Mouse (Mus musculus): ENCODE measurements at regions not wholly inside any gene's neighbourhood (a gene's known extent, or its start where the extent isn't known, plus 50 kb on each side); places are given as distances from the start of the nearest gene placed in this dataset.

GRCm38 (mm10) chr15:67040229-67040628, 539.5 kb upstream of the Lrrc6 start:
- Histone ChIP-seq H3K9me3 (ENCODE audit: control insufficient read depth, low read length) (no peaks in the 10 kb centered on the region), H3K4me1 (replicated peaks; ENCODE audit: control insufficient read depth, insufficient read depth) (no peaks in the 10 kb centered on the region; the same call in none of the 2 replicates), H3K36me3 (ENCODE audit: control insufficient read depth, insufficient read depth, low read length) (no peaks in the 10 kb centered on the region), H3K27me3 (ENCODE audit: control insufficient read depth, insufficient read depth, low read length) (no peaks in the 10 kb centered on the region), H3K9ac (ENCODE audit: low read length) (no peak overlapping the region), H3K27ac (replicated peaks) (0 out of 2 replicates have a peak overlapping the region, but pooled peaks have one; percentile 20), H3K4me3 (ENCODE audit: low read depth, low read length) (peak overlapping the region; percentile 44; the same call in 1 of the 2 replicates), H3K4me2 (replicated peaks; ENCODE audit: low read depth) (peak overlapping the region; percentile 62)
- ATAC-seq (ENCODE audit: low FRiP score, low TSS enrichment), result peak; percentile 61
- DNase-seq (ENCODE audit: low spot score), result peak; percentile 55
- no peak for TF ChIP-seq CTCF (IDR thresholded peaks at IDR 0.05; ENCODE audit: low read depth)
- no peak for TF ChIP-seq EP300 (optimal IDR thresholded peaks at IDR 0.05)
- 25% methylated on average over 12 of the region's 12 CpGs for WGBS

GRCm38 (mm10) chr15:67039421-67039907, 538.8 kb upstream of the Lrrc6 start:
- WGBS, result 3% methylated on average over 16 of the region's 16 CpGs
- H3K27me3 ChIP-seq (ENCODE audit: control insufficient read depth, insufficient read depth, low read length), result no peaks in the 10 kb centered on the region
- DNase-seq (ENCODE audit: low spot score) (peak; percentile 84), ATAC-seq (ENCODE audit: low FRiP score, low TSS enrichment) (peak; percentile 92)
- TF ChIP-seq CTCF (IDR thresholded peaks at IDR 0.05; ENCODE audit: low read depth) (no peak), EP300 (optimal IDR thresholded peaks at IDR 0.05) (no peak)
- H3K27ac ChIP-seq (replicated peaks), result peak overlapping the region; percentile 66
- peak overlapping the region; percentile 54 for H3K9ac ChIP-seq (ENCODE audit: low read length)
- no peaks in the 10 kb centered on the region; the same call in none of the 2 replicates for H3K4me1 ChIP-seq (replicated peaks; ENCODE audit: control insufficient read depth, insufficient read depth)
- peak overlapping the region; percentile 44 for H3K4me3 ChIP-seq (ENCODE audit: low read depth, low read length)
- no peaks in the 10 kb centered on the region for H3K36me3 ChIP-seq (ENCODE audit: control insufficient read depth, insufficient read depth, low read length)
- H3K9me3 ChIP-seq (ENCODE audit: control insufficient read depth, low read length), result no peaks in the 10 kb centered on the region
- peak overlapping the region; percentile 62 for H3K4me2 ChIP-seq (replicated peaks; ENCODE audit: low read depth)

GRCm38 (mm10) chr15:67037647-67038046, 536.9 kb upstream of the Lrrc6 start:
- TF ChIP-seq EP300 (optimal IDR thresholded peaks at IDR 0.05) (no peak), CTCF (IDR thresholded peaks at IDR 0.05; ENCODE audit: low read depth) (no peak)
- WGBS, result 61% methylated on average over 4 of the region's 4 CpGs
- no peak overlapping the region for H3K4me3 ChIP-seq (ENCODE audit: low read depth, low read length)

GRCm38 (mm10) chr15:67036341-67036740, 535.6 kb upstream of the Lrrc6 start:
- no peaks in the 10 kb centered on the region for H3K9me3 ChIP-seq (ENCODE audit: control insufficient read depth, low read length)
- no peak overlapping the region for H3K27ac ChIP-seq (replicated peaks)
- H3K4me2 ChIP-seq (replicated peaks; ENCODE audit: low read depth), result no peak overlapping the region
- DNase-seq (ENCODE audit: low spot score) (no peak), ATAC-seq (ENCODE audit: low FRiP score, low TSS enrichment) (no peak)
- H3K27me3 ChIP-seq (ENCODE audit: control insufficient read depth, insufficient read depth, low read length), result no peaks in the 10 kb centered on the region
- H3K36me3 ChIP-seq (ENCODE audit: control insufficient read depth, insufficient read depth, low read length), result no peaks in the 10 kb centered on the region
- no peak overlapping the region for H3K4me3 ChIP-seq (ENCODE audit: low read depth, low read length)
- H3K9ac ChIP-seq (ENCODE audit: low read length), result no peak overlapping the region
- no peak for TF ChIP-seq CTCF (IDR thresholded peaks at IDR 0.05; ENCODE audit: low read depth)
- TF ChIP-seq EP300 (optimal IDR thresholded peaks at IDR 0.05), result no peak
- no peaks in the 10 kb centered on the region; the same call in none of the 2 replicates for H3K4me1 ChIP-seq (replicated peaks; ENCODE audit: control insufficient read depth, insufficient read depth)
- WGBS, result 57% methylated on average over 2 of the region's 2 CpGs

More at GRCm38 (mm10) chr15:67037647-67038046, 536.9 kb upstream of the Lrrc6 start:
- no peaks in the 10 kb centered on the region for H3K27me3 ChIP-seq (ENCODE audit: control insufficient read depth, insufficient read depth, low read length)
- no peaks in the 10 kb centered on the region; the same call in none of the 2 replicates for H3K4me1 ChIP-seq (replicated peaks; ENCODE audit: control insufficient read depth, insufficient read depth)
- no peak overlapping the region for H3K27ac ChIP-seq (replicated peaks)
- H3K36me3 ChIP-seq (ENCODE audit: control insufficient read depth, insufficient read depth, low read length), result no peaks in the 10 kb centered on the region
- ATAC-seq (ENCODE audit: low FRiP score, low TSS enrichment), result no peak
- H3K9ac ChIP-seq (ENCODE audit: low read length), result no peak overlapping the region
- DNase-seq (ENCODE audit: low spot score), result no peak
- H3K4me2 ChIP-seq (replicated peaks; ENCODE audit: low read depth), result no peak overlapping the region
- H3K9me3 ChIP-seq (ENCODE audit: control insufficient read depth, low read length), result no peaks in the 10 kb centered on the region

- no peak for DNase-seq (ENCODE audit: low spot score)
- Histone ChIP-seq H3K9ac (ENCODE audit: low read length) (no peak overlapping the region), H3K36me3 (ENCODE audit: control insufficient read depth, insufficient read depth, low read length) (no peaks in the 10 kb centered on the region), H3K4me3 (ENCODE audit: low read depth, low read length) (no peak overlapping the region), H3K9me3 (ENCODE audit: control insufficient read depth, low read length) (no peaks in the 10 kb centered on the region), H3K4me1 (replicated peaks; ENCODE audit: control insufficient read depth, insufficient read depth) (no peaks in the 10 kb centered on the region; the same call in 1 of the 2 replicates), H3K27me3 (ENCODE audit: control insufficient read depth, insufficient read depth, low read length) (no peaks in the 10 kb centered on the region), H3K4me2 (replicated peaks; ENCODE audit: low read depth) (no peak overlapping the region), H3K27ac (replicated peaks) (no peak overlapping the region)
- ATAC-seq (ENCODE audit: low FRiP score, low TSS enrichment), result no peak
- WGBS, result 62% methylated on average over 2 of the region's 2 CpGs
- no peak for TF ChIP-seq EP300 (optimal IDR thresholded peaks at IDR 0.05)
- no peak for TF ChIP-seq CTCF (IDR thresholded peaks at IDR 0.05; ENCODE audit: low read depth)
Measured at GRCm38 (mm10) chr15:67033936-67034335, 533.2 kb upstream of the Lrrc6 start.

GRCm38 (mm10) chr15:67031866-67032526, 531.3 kb upstream of the Lrrc6 start:
- Histone ChIP-seq H3K4me2 (replicated peaks; ENCODE audit: low read depth) (no peak overlapping the region), H3K27ac (replicated peaks) (no peak overlapping the region), H3K36me3 (ENCODE audit: control insufficient read depth, insufficient read depth, low read length) (no peaks in the 10 kb centered on the region), H3K9ac (ENCODE audit: low read length) (no peak overlapping the region), H3K4me3 (ENCODE audit: low read depth, low read length) (no peak overlapping the region), H3K4me1 (replicated peaks; ENCODE audit: control insufficient read depth, insufficient read depth) (no peaks in the 10 kb centered on the region), H3K9me3 (ENCODE audit: control insufficient read depth, low read length) (no peaks in the 10 kb centered on the region), H3K27me3 (ENCODE audit: control insufficient read depth, insufficient read depth, low read length) (no peaks in the 10 kb centered on the region)
- ATAC-seq (ENCODE audit: low FRiP score, low TSS enrichment) (no peak), DNase-seq (ENCODE audit: low spot score) (no peak)
- WGBS, result 83% methylated on average over 11 of the region's 11 CpGs
- TF ChIP-seq CTCF (IDR thresholded peaks at IDR 0.05; ENCODE audit: low read depth), result no peak
- no peak for TF ChIP-seq EP300 (optimal IDR thresholded peaks at IDR 0.05)
